Mouse (Mus musculus) liver, postnatal 0 days (tissue): Measurements from ENCODE around the gene Troap. TPM values are rescaled to one million over a fixed set of nuclear protein-coding genes. Genes with fewer than 3 reads are reported as not detected.
A peak's percentile ranks its signal among the peaks of the same experiment; 100 is the strongest.

Experiments
- ATAC-seq: fragments of 200-750 bp; cut with Nextera tagmentation; 2 replicates; pipeline ENCODE4 v1.8.0; 2017; ENCODE audit warnings: mild to moderate bottlenecking, moderate library complexity
- DNase-seq: peaks from one replicate; pipeline ENCODE4 v3.0.0-alpha.2; 2016
- H3K27ac ChIP-seq: fragments of 300-500 bp; sonication (generic); 2 replicates; pipeline ENCODE4 v1.5.1; 2014; ENCODE audit warnings: antibody characterized with exemption, moderate library complexity, mild to moderate bottlenecking, low read depth
- H3K27me3 ChIP-seq: fragments of 300-500 bp; sonication (generic); 2 replicates; pipeline ENCODE4 v1.6.1; 2014; ENCODE audit warnings: low read length, control low read depth, mixed read lengths; ENCODE audit not compliant: insufficient read depth
- H3K36me3 ChIP-seq: fragments of 300-500 bp; sonication (generic); replicated peaks from 2 replicates; pipeline ENCODE4 v1.6.1; 2014; ENCODE audit warnings: mild to moderate bottlenecking, control low read depth, low read length, moderate library complexity, mixed read lengths; ENCODE audit not compliant: insufficient read depth
- H3K4me1 ChIP-seq: fragments of 300-500 bp; sonication (generic); 2 replicates; pipeline ENCODE4 v1.6.1; 2014; ENCODE audit warnings: antibody characterized with exemption, mild to moderate bottlenecking, control low read depth; ENCODE audit not compliant: insufficient read depth
- H3K4me2 ChIP-seq: fragments of 300-500 bp; sonication (generic); 2 replicates; pipeline ENCODE4 v1.6.1; 2014; ENCODE audit warnings: low read depth, mild to moderate bottlenecking, low read length, moderate library complexity, mixed read lengths
- H3K4me3 ChIP-seq: fragments of 300-500 bp; sonication (generic); 2 replicates; pipeline ENCODE4 v1.5.1; 2014; ENCODE audit warnings: low read depth, low read length
- H3K9ac ChIP-seq: fragments of 300-500 bp; sonication (generic); replicated peaks from 2 replicates; pipeline ENCODE4 v1.6.1; 2014; ENCODE audit warnings: mild to moderate bottlenecking, moderate library complexity
- H3K9me3 ChIP-seq: fragments of 300-500 bp; sonication (generic); 2 replicates; pipeline ENCODE4 v1.6.1; 2016; ENCODE audit warnings: mild to moderate bottlenecking, control low read depth, low read length, mixed read lengths
- CTCF ChIP-seq: sonication (generic); IDR thresholded peaks from 2 replicates; pipeline ENCODE4 v1.5.1; 2016; ENCODE audit warnings: antibody characterized with exemption, low read depth
- EP300 ChIP-seq: IDR thresholded peaks from 2 replicates; pipeline ENCODE4 v1.6.1; 2016; ENCODE audit warnings: antibody characterized with exemption, low read depth, mild to moderate bottlenecking
- WGBS: fragments of 180-500 bp; shearing (Covaris S2); extraction: QIAGEN DNeasy Blood & Tissue Kit; methylation state at CpG from one replicate; pipeline ENCODE4 v1.1.7; 2014; ENCODE audit not compliant: insufficient replicate concordance; 5-methylcytosine and 5-hydroxymethylcytosine counted together
- polyA plus RNA-seq: library from polyadenylated mRNA; unstranded; fragments of >200 nt; fragmentation: Nextera tagmentation; extraction: Ambion mirVana; gene quantifications from 2 replicates; pipeline ENCODE4 v1.2.1, GENCODE M21; 2015

Troap gene
- polyA plus RNA-seq, 1 experiment from 2014 or later, result 6.7 TPM

DNA sequence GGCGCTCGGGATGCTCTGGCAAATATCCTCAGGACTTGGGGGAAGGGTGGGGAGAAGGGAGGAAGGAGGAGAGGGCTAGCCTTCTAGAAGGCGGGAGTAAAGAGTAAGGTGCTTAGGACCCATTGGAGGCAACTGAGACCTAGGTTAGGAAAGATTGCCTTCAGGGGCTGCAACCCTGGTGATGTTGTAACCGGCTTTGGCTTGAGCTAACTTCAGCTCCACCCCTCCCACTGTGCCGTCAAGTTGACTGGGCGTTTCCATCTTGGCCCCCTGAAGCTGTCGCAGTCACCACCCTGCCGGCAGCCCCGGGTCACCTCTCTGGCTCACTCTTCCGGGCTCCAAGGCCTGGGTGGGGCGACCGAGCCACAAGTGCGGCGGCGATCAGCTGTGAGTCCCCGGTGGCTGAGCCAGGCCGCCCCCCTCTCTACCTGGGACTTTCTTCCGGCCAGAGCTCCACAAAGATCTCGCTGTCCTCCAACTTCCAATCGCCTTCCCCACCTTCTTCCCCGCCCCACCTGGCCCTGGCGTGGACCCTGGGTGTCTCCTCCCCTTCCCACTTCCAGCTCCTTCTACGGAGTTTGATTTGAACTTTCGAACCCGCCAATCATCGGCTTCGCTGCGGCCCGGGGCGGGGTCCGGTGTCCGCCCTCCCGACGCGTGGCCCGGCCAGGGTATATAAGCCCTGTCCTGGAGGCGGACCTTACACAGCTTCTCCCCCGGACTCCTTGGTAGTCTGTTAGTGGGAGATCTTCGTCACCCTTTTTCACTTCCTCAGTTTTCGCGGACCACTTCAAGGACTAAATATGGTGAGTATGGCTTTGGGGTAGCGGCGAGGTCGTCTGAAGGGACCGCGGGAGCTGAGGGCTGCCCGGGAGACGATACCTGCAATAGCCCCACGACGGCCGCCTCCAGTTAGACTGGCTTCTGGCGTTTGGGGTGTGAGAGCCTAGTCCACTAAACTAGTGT, 44.5 kb upstream of the Troap start, which contains the start of gene Tuba1c:
Gene Tuba1c (plus strand): TSS at position 273 of the 966 bp plus-strand sequence.
- TF ChIP-seq CTCF (peak; percentile 19), EP300 (peak; percentile 67)
- Histone ChIP-seq H3K4me3 (peak within 1 kb of the TSS; percentile 71), H3K4me2 (peak within 1 kb of the TSS; percentile 96), H3K36me3 (peaks cover 20% of the 10 kb centered on the region), H3K9ac (peak within 1 kb of the TSS; percentile 80), H3K27me3 (no peaks in the 10 kb centered on the region), H3K4me1 (peaks cover 30% of the 10 kb centered on the region), H3K9me3 (no peaks in the 10 kb centered on the region), H3K27ac (peak within 1 kb of the TSS; percentile 95)
- DNase-seq, result peak; percentile 97
- WGBS, result under 1% methylated on average over 48 of the region's 52 CpGs
- ATAC-seq, result peak; percentile 90

DNA sequence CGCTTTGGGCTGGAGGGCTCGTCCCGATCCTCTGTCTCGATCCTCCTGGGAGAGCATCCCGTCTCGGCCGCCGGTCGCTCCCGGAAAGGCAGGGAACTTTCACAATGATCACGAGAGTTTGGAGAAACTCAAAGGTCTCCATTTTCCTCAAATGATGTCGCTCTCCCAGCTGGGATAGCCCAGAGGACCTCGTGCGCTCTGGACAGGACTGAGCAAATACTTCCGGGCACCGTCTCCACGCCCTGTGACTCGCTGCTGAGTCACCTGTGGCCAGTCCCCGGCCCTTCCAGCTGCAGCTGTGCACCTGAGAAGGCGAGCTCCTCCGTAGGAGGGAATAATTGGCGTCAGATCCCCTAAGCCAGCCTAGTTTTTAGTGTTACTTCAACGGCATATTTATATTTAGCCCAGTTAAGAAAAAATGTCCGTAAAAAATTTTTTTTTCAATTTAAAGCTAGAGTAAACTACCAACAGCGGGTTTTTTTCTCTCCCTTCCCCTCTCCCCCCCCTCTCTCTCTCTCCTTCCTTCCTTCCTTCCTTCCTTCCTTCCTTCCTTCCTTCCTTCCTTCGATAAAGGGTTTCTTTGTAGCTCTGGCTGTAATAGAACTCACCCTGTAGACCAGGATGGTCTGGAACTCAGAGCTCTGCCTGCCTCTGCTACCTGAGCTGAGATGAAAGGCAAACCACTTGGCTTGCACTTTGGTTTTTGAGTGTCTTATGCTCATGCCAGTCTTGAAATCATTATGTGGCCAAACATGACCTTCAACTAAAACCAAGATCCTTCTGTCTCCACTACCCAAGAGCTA, 43.6 kb upstream of the Troap start:
- peak overlapping the region; percentile 96 for H3K4me2 ChIP-seq
- 2% methylated on average over 26 of the region's 26 CpGs for WGBS
- H3K9ac ChIP-seq, result peak overlapping the region; percentile 80
- no peaks in the 10 kb centered on the region for H3K27me3 ChIP-seq
- H3K27ac ChIP-seq, result peak overlapping the region; percentile 95
- ATAC-seq, result peak; percentile 75
- TF ChIP-seq CTCF (no peak), EP300 (no peak)
- H3K4me3 ChIP-seq, result peak overlapping the region; percentile 71
- H3K9me3 ChIP-seq, result no peaks in the 10 kb centered on the region
- peaks cover 29% of the 10 kb centered on the region for H3K4me1 ChIP-seq
- peaks cover 29% of the 10 kb centered on the region for H3K36me3 ChIP-seq
- DNase-seq, result peak; percentile 82

DNA sequence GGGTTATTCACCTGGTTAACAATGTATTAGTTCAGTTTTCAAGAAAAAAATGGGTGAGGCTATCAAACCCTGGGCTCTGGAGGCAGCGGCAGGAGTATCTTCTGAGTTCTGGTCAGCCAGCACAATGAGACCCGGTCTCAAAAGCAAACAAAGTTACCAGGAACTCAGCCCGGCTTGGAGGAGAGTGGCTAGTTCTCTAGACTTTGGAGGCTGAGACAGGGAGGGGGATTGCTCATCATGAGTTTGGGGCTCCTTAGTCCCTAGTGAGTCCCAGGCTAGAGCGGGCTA, 43.0 kb upstream of the Troap start:
- no peak for ATAC-seq
- Histone ChIP-seq H3K9me3 (no peaks in the 10 kb centered on the region), H3K9ac (peak overlapping the region; percentile 80), H3K27me3 (no peaks in the 10 kb centered on the region), H3K4me2 (peak overlapping the region; percentile 96), H3K4me1 (peaks cover 34% of the 10 kb centered on the region), H3K4me3 (peak overlapping the region; percentile 71), H3K27ac (peak overlapping the region; percentile 95), H3K36me3 (peaks cover 34% of the 10 kb centered on the region)
- TF ChIP-seq EP300, result no peak
- no peak for TF ChIP-seq CTCF
- 35% methylated on average over 4 of the region's 4 CpGs for WGBS
- no peak for DNase-seq

DNA sequence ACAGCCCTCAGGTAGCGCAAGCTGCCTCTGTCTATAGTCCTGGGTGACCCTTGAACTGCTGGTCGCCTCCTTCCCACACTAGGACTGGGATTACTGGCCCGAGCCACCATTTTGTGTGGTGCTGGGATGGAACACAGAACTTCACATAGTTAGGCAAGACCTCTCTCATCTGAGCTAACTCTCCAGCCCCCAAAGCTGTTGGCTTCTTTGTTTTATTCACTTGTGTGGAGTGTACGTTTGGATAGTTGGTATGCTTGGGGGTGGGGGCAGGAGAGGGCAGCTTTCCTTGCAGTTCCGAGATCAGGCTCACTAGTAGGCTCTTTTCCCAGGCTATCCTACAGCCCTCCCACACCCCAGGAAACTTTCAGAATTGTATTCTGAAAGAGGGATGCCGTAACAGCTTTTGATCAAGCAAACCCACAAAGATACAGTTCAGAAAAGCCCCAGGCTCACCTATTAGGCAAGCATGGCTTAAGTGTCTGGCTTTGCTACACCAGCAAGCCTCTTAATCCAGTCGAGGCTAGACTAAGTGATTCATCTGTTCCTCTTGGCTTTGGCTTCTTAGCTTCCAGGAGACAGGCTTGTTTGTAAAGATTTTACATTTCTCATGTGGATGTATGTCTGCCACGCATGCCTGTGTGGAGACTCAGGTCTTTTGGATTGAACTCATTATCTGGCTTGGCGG, 42.2 kb upstream of the Troap start:
- Histone ChIP-seq H3K27me3 (no peaks in the 10 kb centered on the region), H3K36me3 (peaks cover 40% of the 10 kb centered on the region), H3K27ac (peak overlapping the region; percentile 79), H3K4me2 (peak overlapping the region; percentile 96), H3K4me1 (peaks cover 35% of the 10 kb centered on the region), H3K9me3 (no peaks in the 10 kb centered on the region), H3K9ac (peak overlapping the region; percentile 80), H3K4me3 (peak overlapping the region; percentile 71)
- 36% methylated on average over 9 of the region's 9 CpGs for WGBS
- no peak for DNase-seq
- TF ChIP-seq EP300, result no peak
- TF ChIP-seq CTCF, result no peak
- ATAC-seq, result no peak

DNA sequence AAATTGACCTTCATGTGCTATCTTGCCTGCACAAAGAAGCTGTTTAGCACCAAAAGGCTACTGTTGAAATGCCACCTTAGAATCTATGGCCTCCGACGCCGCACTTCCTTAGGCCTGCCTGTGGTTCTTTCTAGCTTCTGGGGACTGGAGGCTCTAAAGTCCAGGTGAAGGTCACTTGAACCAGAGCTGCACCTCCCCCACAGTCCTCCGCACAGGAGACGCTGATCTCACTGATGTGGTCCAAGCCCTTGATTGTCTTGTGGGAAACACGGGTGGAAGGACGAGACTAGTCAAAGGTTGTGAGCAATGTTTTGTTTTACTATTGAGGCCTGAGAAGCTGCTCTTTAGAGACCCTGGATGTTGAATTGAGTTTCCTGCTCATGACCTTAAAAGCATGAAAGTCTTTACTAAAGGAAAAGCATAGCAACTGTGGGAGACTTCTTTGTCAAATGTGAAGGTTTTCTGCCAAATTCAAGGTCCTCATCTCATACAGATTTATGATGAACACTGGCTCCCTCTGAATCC, 41.6 kb upstream of the Troap start:
- DNase-seq, result no peak
- H3K9me3 ChIP-seq, result no peaks in the 10 kb centered on the region
- peak overlapping the region; percentile 71 for H3K4me3 ChIP-seq
- peak overlapping the region; percentile 80 for H3K9ac ChIP-seq
- TF ChIP-seq CTCF (no peak), EP300 (no peak)
- no peak for ATAC-seq
- H3K4me2 ChIP-seq, result peak overlapping the region; percentile 96
- peaks cover 35% of the 10 kb centered on the region for H3K4me1 ChIP-seq
- H3K27ac ChIP-seq, result peak overlapping the region; percentile 79
- WGBS, result 25% methylated on average over 7 of the region's 7 CpGs
- H3K36me3 ChIP-seq, result peaks cover 40% of the 10 kb centered on the region
- H3K27me3 ChIP-seq, result no peaks in the 10 kb centered on the region
